Mouse (Mus musculus): ENCODE measurements around the gene BC005624.

Gene BC005624

GRCm38 (mm10) chr2:30928893-30929482 is 53.0 kb downstream of the BC005624 start:
- no peak for DNase-seq (ENCODE audit: low spot score)

- peak; percentile 84 for DNase-seq (ENCODE audit: low spot score)
These were observed 54.0 kb downstream of the BC005624 start for GRCm38 (mm10) chr2:30927844-30928628.

- no peak for DNase-seq (ENCODE audit: low spot score)
These were observed 54.7 kb downstream of the BC005624 start for GRCm38 (mm10) chr2:30927151-30927781.

GRCm38 (mm10) chr2:30926381-30926780 is 55.6 kb downstream of the BC005624 start:
- no peak for DNase-seq (ENCODE audit: low spot score)

GRCm38 (mm10) chr2:30925181-30925580 is 56.8 kb downstream of the BC005624 start:
- DNase-seq (ENCODE audit: low spot score): no peak

- DNase-seq (ENCODE audit: low spot score): no peak
These were observed 58.9 kb downstream of the BC005624 start for GRCm38 (mm10) chr2:30923099-30923498.

Data from layer of hippocampus, adult 11-12 months (tissue).